Mouse (Mus musculus) MEL (cell line): Measurements from ENCODE around the gene Vps13c. TPM values are rescaled to one million over a fixed set of nuclear protein-coding genes. Genes with fewer than 3 reads are reported as not detected.

Source experiments
- DNase-seq: peaks from one replicate; pipeline ENCODE4 v3.0.0; 2011; ENCODE audit warnings: low read depth, low spot score
- H3K27ac ChIP-seq: 2 replicates; pipeline ENCODE4 v1.5.1; 2012; ENCODE audit warnings: low read depth, mild to moderate bottlenecking, control low read depth, low read length, moderate library complexity; ENCODE audit not compliant: control insufficient read depth
- H3K27me3 ChIP-seq, 2 experiments: fragments of 150-350 bp in 1 of 2; sonication (generic) in 1 of 2; 2 replicates each; pipeline ENCODE4 v1.6.1; 2012; ENCODE audit warnings: low read length in 2 of 2, mild to moderate bottlenecking in 2 of 2, improper control_type of control experiment in 1 of 2, moderate library complexity in 1 of 2; ENCODE audit not compliant: insufficient read depth in 2 of 2, control insufficient read depth in 1 of 2
- H3K36me3 ChIP-seq, 2 experiments: 2 replicates each; pipeline ENCODE4 v1.6.1; 2012 to 2014; ENCODE audit warnings: low read length in 2 of 2, improper control_type of control experiment in 1 of 2, inconsistent platforms in 1 of 2, mild to moderate bottlenecking in 1 of 2; ENCODE audit not compliant: insufficient read depth in 2 of 2, control insufficient read depth in 1 of 2
- H3K4me1 ChIP-seq, 2 experiments: fragments of 150-350 bp in 1 of 2; sonication (generic) in 1 of 2; 2 replicates each; pipeline ENCODE4 v1.6.1; 2012; ENCODE audit warnings: low read length in 2 of 2, improper control_type of control experiment in 1 of 2, mild to moderate bottlenecking in 1 of 2; ENCODE audit not compliant: insufficient read depth in 2 of 2, control insufficient read depth in 1 of 2
- H3K4me3 ChIP-seq, 2 experiments: fragments of 150-350 bp in 1 of 2; sonication (generic) in 1 of 2; 2 replicates each; pipeline ENCODE4 v1.5.1; 2012; ENCODE audit warnings: low read depth in 2 of 2, low read length in 2 of 2, mild to moderate bottlenecking in 2 of 2, moderate library complexity in 2 of 2, control low read depth in 1 of 2, improper control_type of control experiment in 1 of 2; ENCODE audit not compliant: control insufficient read depth in 1 of 2, insufficient read depth in 1 of 2
- H3K79me2 ChIP-seq: 2 replicates; pipeline ENCODE4 v1.6.1; 2012; ENCODE audit warnings: mild to moderate bottlenecking, low read length, moderate library complexity; ENCODE audit not compliant: control insufficient read depth, poor library complexity, insufficient read depth
- H3K9ac ChIP-seq: 2 replicates; pipeline ENCODE4 v1.6.1; 2012; ENCODE audit warnings: low read depth, mild to moderate bottlenecking, control low read depth, low read length, moderate library complexity; ENCODE audit not compliant: control insufficient read depth, poor library complexity, severe bottlenecking
- H3K9me3 ChIP-seq: fragments of 150-350 bp; sonication (generic); replicated peaks from 2 replicates; pipeline ENCODE4 v1.6.1; 2012; ENCODE audit warnings: mild to moderate bottlenecking, low read length, improper control_type of control experiment, moderate library complexity; ENCODE audit not compliant: insufficient read depth
- CHD2 ChIP-seq: IDR thresholded peaks from 2 replicates; pipeline ENCODE4 v1.6.1; 2011; ENCODE audit warnings: low read length, improper control_type of control experiment
- CTCF ChIP-seq, 3 experiments: IDR thresholded peaks in 2 of 3; conservative IDR thresholded peaks in 1 of 3; 2 replicates each; pipeline ENCODE4 v1.5.1; 2011 to 2012; ENCODE audit warnings: low read length in 3 of 3, low read depth in 2 of 3, mild to moderate bottlenecking in 2 of 3, improper control_type of control experiment in 1 of 3, inconsistent platforms in 1 of 3, mixed read lengths in 1 of 3, moderate library complexity in 1 of 3; ENCODE audit not compliant: control insufficient read depth in 1 of 3, insufficient read depth in 1 of 3, poor library complexity in 1 of 3, severe bottlenecking in 1 of 3
- E2F4 ChIP-seq: IDR thresholded peaks from 2 replicates; pipeline ENCODE4 v1.6.1; 2011; ENCODE audit warnings: low read depth, low read length, improper control_type of control experiment, borderline replicate concordance
- EP300 ChIP-seq, 2 experiments: IDR thresholded peaks; 2 replicates each; pipeline ENCODE4 v1.6.1; 2011; ENCODE audit warnings: improper control_type of control experiment in 2 of 2, low read length in 2 of 2, low read depth in 1 of 2, mild to moderate bottlenecking in 1 of 2
- GATA1 ChIP-seq: IDR thresholded peaks from 2 replicates; pipeline ENCODE4 v1.6.1; 2011; ENCODE audit warnings: low read depth, low read length, improper control_type of control experiment
- JUND ChIP-seq: IDR thresholded peaks from 2 replicates; pipeline ENCODE4 v1.6.1; 2011; ENCODE audit warnings: low read depth, mild to moderate bottlenecking, improper control_type of control experiment, low read length
- KAT2A ChIP-seq: conservative IDR thresholded peaks from 2 replicates; pipeline ENCODE4 v1.6.1; 2012; ENCODE audit warnings: low read depth, low read length, improper control_type of control experiment, inconsistent platforms
- MAX ChIP-seq: IDR thresholded peaks from 2 replicates; pipeline ENCODE4 v1.6.1; 2011; ENCODE audit warnings: low read length, improper control_type of control experiment
- MAZ ChIP-seq: IDR thresholded peaks from 2 replicates; pipeline ENCODE4 v1.6.1; 2012; ENCODE audit warnings: low read depth, mild to moderate bottlenecking, inconsistent platforms, low read length, improper control_type of control experiment
- MEF2A ChIP-seq: IDR thresholded peaks from 2 replicates; pipeline ENCODE4 v1.6.1; 2014; ENCODE audit warnings: low read depth, mild to moderate bottlenecking, inconsistent platforms, low read length, improper control_type of control experiment; ENCODE audit not compliant: poor library complexity, insufficient replicate concordance, severe bottlenecking; ENCODE audit errors: extremely low read depth
- MYC ChIP-seq: IDR thresholded peaks from 2 replicates; pipeline ENCODE4 v1.6.1; 2011; ENCODE audit warnings: low read depth, mild to moderate bottlenecking, low read length, improper control_type of control experiment, moderate library complexity
- NELFE ChIP-seq: IDR thresholded peaks from 2 replicates; pipeline ENCODE4 v1.6.1; 2011; ENCODE audit warnings: low read depth, low read length, improper control_type of control experiment
- NRF1 ChIP-seq: IDR thresholded peaks from 2 replicates; pipeline ENCODE4 v1.6.1; 2014; ENCODE audit warnings: low read depth, mild to moderate bottlenecking, inconsistent platforms, low read length, improper control_type of control experiment, moderate library complexity; ENCODE audit not compliant: poor library complexity, insufficient read depth, severe bottlenecking
- RAD21 ChIP-seq: IDR thresholded peaks from 2 replicates; pipeline ENCODE4 v1.6.1; 2011; ENCODE audit warnings: mild to moderate bottlenecking, low read depth, low read length, improper control_type of control experiment
- TBP ChIP-seq: IDR thresholded peaks from 2 replicates; pipeline ENCODE4 v1.8.0; 2011; ENCODE audit warnings: low read depth, low read length, improper control_type of control experiment
- USF1 ChIP-seq: IDR thresholded peaks from 2 replicates; pipeline ENCODE4 v1.6.1; 2014; ENCODE audit warnings: low read depth, mild to moderate bottlenecking, inconsistent platforms, low read length, improper control_type of control experiment, moderate library complexity
- ZKSCAN1 ChIP-seq: IDR thresholded peaks from 2 replicates; pipeline ENCODE4 v1.6.1; 2012; ENCODE audit warnings: low read depth, mild to moderate bottlenecking, inconsistent platforms, low read length, improper control_type of control experiment, moderate library complexity
- ZMIZ1 ChIP-seq: IDR thresholded peaks from 2 replicates; pipeline ENCODE4 v1.6.1; 2012; ENCODE audit warnings: low read depth, mild to moderate bottlenecking, inconsistent platforms, low read length, improper control_type of control experiment, moderate library complexity
- ZNF384 ChIP-seq: IDR thresholded peaks from 2 replicates; pipeline ENCODE4 v1.6.1; 2012; ENCODE audit warnings: low read depth, mild to moderate bottlenecking, inconsistent platforms, low read length, improper control_type of control experiment
- polyA plus RNA-seq, 2 experiments: library from polyadenylated mRNA; stranded (reverse) in 1 of 2; unstranded in 1 of 2; fragments of >175 nt in 1 of 2; fragments of >200 nt in 1 of 2; gene quantifications; 2 replicates each; pipeline versions ENCODE4 v1.2.1 to v1.2.4; 2012; ENCODE audit warnings: low replicate concordance in 2 of 2, low read depth in 1 of 2; ENCODE audit not compliant: insufficient read length in 2 of 2, insufficient read depth in 1 of 2, missing spikeins in 1 of 2
- total RNA-seq: library from RNA; depleted of rRNA; stranded (reverse); fragments of 300-350 nt; gene quantifications from 2 replicates; pipeline ENCODE4 v1.2.3, GENCODE M21; 2012

Gene Vps13c
- total and polyA plus RNA-seq, 3 experiments = 14.6 to 28.3 TPM; not detected in 1

DNA sequence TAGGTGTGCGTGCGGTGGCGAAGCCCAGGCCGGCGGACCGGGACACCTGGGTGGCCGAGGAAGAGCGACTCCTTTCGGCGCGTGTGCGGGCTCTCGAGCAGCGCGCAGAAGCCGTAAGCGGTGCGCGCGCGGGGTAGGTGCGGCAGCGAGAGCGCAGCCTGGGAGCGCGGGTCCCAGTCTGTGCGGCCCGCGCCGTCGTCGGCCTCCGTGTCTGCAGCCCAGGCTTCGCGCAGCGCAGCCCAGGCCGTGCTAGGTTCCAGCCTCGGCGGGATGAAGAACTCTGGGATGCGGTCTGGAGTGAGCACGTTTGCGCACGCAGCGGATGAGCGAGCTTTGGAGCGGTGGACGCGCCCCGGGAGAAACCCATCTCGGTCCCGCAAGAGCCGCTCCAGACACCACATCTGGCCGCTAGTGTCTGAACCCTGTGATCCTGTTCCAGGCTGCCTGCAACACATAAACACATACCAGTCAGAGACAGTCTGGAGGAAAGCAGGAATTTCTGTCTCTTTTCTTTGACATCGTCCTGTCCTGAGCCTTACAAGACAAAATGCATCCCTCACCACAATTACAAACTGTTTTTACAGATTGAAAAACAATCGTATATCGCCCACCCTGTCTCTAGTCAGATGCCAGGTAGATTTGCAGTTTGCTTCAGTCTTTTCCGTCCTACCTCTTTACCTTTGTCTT, 8.7 kb upstream of the Vps13c start:
- no peak for DNase-seq
- Histone ChIP-seq H3K9me3 (no peaks in the 10 kb centered on the region), H3K4me3 (no peak overlapping the region), H3K27ac (no peak overlapping the region), H3K4me1 (no peaks in the 10 kb centered on the region), H3K36me3 (no peaks in the 10 kb centered on the region), H3K9ac (no peak overlapping the region), H3K79me2 (no peaks in the 10 kb centered on the region), H3K27me3 (no peaks in the 10 kb centered on the region)
- TF ChIP-seq ZNF384 (no peak), MEF2A (no peak), JUND (no peak), GATA1 (no peak), RAD21 (no peak), NRF1 (no peak)

DNA sequence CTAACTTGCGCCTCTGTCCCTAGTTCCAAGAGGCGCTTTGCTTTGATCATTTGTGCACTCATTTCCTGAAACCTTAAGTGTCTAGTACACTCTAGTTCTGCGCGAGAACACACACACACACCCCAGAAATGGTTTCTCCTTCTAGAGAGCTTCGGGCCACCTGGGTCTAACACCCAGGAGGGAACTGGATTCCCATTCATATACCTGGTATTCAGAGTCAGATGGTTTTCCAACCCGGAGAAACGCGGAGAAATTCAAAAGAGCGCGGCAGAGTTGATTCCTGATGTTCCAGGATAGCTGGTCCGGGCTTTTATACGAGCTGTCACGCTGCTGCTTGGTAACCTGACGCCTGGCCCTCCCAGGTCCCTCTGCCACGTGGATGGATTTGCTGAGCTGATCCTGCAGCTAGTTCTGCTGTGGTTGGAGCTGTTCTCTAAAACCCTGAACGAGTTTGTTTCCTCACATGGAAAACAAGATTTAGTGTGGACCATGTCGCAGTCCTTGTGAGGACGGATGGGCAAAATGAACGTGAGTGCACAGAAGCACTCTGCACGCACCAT, 8.1 kb upstream of the Vps13c start, which contains the start of gene C2cd4a:
C2cd4a (minus strand) TSS at position 285 of the 560 bp plus-strand sequence.
- Histone ChIP-seq H3K4me1 (no peaks in the 10 kb centered on the region), H3K27ac (no peak within 1 kb of the TSS)

DNA sequence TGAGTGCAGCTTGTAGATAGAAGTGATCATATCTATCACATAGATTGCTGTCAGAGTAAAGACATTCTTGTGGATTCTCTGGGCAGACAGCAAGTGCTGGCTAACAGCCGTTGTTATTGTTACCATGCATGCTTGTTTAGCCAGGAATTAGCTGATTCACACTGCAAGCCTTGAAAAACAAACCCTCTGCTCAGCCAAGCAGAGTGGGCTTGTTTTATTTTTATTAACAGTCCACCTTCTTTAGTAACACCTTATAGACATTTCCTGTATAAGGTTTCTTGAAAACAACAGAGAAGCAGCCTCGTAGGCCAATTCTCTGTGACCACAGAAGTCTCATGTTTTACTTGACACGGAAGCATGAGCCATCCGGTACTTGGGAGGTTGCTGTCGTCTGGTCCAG, 5.7 kb upstream of the Vps13c start:
- Histone ChIP-seq H3K4me1 (no peaks in the 10 kb centered on the region; a peak in 2 of 4 replicates), H3K9ac (no peak overlapping the region), H3K27ac (no peak overlapping the region), H3K27me3 (no peaks in the 10 kb centered on the region), H3K9me3 (no peaks in the 10 kb centered on the region), H3K36me3 (peaks cover 0 to 2% of the 10 kb centered on the region in 2 experiments; a peak in 1 of 4 replicates), H3K4me3 (no peak overlapping the region), H3K79me2 (no peaks in the 10 kb centered on the region)
- TF ChIP-seq ZMIZ1 = no peak
- no peak for TF ChIP-seq EP300 (IDR thresholded peaks at IDR 0.05; ENCODE audit: low read depth in 1 of 2, low read length in 2 of 2)
- no peak for TF ChIP-seq CTCF (IDR thresholded peaks at IDR 0.05 in 2 of 3, conservative IDR thresholded peaks at IDR 0.05 in 1 of 3; ENCODE audit: control insufficient read depth in 1 of 3, insufficient read depth in 1 of 3, low read depth in 2 of 3, low read length in 3 of 3, poor library complexity in 1 of 3, severe bottlenecking in 1 of 3)
- TF ChIP-seq MEF2A = no peak
- TF ChIP-seq CHD2 = no peak
- TF ChIP-seq USF1 = no peak
- no peak for TF ChIP-seq MAZ
- DNase-seq = no peak

More for the DNA sequence above, 8.1 kb upstream of the Vps13c start, which contains the start of gene C2cd4a:
- Histone ChIP-seq H3K36me3 (no peaks in the 10 kb centered on the region), H3K4me3 (no peak within 1 kb of the TSS), H3K79me2 (no peaks in the 10 kb centered on the region), H3K9ac (no peak within 1 kb of the TSS), H3K9me3 (no peaks in the 10 kb centered on the region), H3K27me3 (no peaks in the 10 kb centered on the region)
- TF ChIP-seq MAX = no peak
- no peak for TF ChIP-seq TBP
- TF ChIP-seq KAT2A = no peak
- TF ChIP-seq NELFE = no peak
- TF ChIP-seq ZKSCAN1 = no peak
- no peak for TF ChIP-seq E2F4
- no peak for TF ChIP-seq RAD21
- no peak for TF ChIP-seq MYC
- no peak for TF ChIP-seq EP300 (IDR thresholded peaks at IDR 0.05; ENCODE audit: low read depth in 1 of 2, low read length in 2 of 2)
- DNase-seq = no peak
